Mouse (Mus musculus) ovary, postnatal 14 days (tissue): ENCODE data around the gene Tmem207.
"Not testable (repeated sequence)": the region's sequence is repeated elsewhere in the genome, so short reads cannot be mapped to it uniquely, and the experiment has no call there.

Experiments used
- DNase-seq: peaks from one replicate; pipeline ENCODE4 v3.0.0; 2022; ENCODE audit warnings: low spot score

The Tmem207 gene

DNA sequence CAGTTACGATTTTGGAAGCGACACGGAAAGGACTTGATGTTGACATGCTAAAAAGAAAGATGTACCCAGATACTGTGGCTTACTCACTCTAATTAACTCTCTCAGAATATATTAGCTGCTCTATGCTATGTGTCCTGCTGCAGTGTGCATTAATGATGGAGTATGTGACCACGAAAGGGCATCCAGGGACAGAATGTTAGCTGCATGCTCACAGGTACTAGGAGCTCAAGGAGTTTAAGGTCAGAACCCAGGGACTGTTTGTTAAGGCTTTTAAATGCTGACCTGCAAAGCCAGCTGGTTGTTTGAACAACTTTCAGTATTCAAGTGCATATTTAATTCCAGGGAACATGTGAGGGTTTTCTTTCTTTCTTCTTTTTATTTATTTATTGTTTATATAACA lies at the start of gene Tmem207:
Gene Tmem207, minus strand, starts transcription at position 101 of the 400 bp plus-strand sequence.
- no peak for DNase-seq

GRCm38 (mm10) chr16:26574173-26574572 lies 47.6 kb upstream of the Tmem207 start:
- DNase-seq: no peak

DNA sequence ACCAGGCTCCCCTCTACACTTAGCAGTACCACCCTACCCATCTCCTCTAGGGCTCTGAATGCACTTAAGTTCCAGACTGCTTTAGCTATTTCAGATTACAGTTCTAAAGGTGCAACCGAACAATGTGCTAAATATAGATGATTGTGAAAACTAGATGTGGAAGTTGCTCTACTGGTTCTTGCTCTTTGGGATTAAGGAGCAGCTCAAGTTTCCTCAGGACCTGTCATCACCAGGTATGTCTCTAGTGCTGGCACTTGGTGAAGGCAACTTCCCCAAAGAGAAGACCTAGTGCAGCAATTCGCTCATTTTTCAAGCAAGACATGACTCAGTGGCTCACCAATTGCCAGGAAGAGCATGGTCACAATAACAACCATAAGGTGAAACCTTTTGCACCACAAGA lies 45.3 kb upstream of the Tmem207 start:
- DNase-seq: no peak

- no peak for DNase-seq
Observed at GRCm38 (mm10) chr16:26569387-26569978, 42.9 kb upstream of the Tmem207 start.

DNA sequence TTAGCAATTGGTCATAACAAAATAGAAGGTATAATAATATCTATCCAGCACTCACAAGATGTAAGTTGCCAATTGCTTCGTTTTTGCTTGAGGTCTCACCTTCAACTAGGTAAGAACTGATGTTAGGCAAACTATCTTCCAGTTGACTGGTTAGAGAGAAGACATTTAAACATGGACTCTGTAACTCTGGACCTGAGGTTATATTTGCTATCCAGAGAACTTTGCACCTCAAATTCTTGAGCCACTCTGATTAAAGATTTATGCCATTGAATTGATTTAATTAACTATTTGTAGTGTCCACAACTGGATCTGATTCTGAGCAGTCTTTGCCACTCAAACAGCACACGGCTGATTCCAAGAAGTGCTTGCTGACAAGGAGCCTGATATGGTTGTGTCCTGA lies 36.2 kb upstream of the Tmem207 start:
- DNase-seq: no peak

DNA sequence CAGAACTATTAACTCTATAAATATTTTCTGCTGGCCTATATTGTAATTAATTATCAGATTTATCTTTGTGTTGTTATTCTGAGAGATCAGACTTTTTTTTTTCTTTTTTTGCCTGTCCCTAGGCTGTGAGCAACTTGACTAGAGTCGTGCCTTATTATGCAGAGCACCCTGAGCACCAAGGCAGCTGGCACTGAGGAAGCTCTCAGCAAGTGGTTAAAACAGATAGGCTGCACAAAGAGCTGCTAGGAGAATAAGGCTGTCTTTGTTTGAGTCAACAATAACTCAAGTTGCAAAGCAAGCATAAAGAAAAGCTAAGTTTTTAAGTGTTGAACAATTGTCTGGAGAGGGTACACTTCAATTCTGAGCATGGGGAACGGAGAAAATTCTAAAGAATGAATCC lies 35.2 kb upstream of the Tmem207 start:
- DNase-seq: no peak

DNA sequence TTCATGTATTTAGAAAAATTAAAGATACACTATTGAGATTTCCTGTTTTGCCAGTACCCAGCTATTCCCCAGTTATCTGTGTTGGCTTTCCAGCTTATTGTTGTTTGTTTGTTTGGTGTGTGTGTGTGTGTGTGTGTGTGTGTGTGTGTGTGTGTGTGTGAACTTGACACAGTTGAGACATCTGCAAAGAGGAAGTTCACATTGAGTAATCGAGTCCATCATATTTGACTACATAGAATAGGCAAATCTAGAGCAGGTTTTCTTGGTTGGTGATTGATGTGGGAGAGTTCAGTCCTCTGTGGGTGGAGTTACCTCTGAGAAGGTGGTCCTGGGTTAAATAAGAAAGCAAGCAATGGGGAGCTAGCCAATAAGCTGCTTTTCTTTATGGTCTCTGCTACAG lies 32.2 kb upstream of the Tmem207 start:
- DNase-seq: no peak

GRCm38 (mm10) chr16:26552234-26552633 lies 25.7 kb upstream of the Tmem207 start:
- no peak for DNase-seq

- no peak for DNase-seq
Observed at GRCm38 (mm10) chr16:26549221-26549620, 22.7 kb upstream of the Tmem207 start.

- DNase-seq: no peak
Observed at GRCm38 (mm10) chr16:26546879-26547206, 20.3 kb upstream of the Tmem207 start.

DNA sequence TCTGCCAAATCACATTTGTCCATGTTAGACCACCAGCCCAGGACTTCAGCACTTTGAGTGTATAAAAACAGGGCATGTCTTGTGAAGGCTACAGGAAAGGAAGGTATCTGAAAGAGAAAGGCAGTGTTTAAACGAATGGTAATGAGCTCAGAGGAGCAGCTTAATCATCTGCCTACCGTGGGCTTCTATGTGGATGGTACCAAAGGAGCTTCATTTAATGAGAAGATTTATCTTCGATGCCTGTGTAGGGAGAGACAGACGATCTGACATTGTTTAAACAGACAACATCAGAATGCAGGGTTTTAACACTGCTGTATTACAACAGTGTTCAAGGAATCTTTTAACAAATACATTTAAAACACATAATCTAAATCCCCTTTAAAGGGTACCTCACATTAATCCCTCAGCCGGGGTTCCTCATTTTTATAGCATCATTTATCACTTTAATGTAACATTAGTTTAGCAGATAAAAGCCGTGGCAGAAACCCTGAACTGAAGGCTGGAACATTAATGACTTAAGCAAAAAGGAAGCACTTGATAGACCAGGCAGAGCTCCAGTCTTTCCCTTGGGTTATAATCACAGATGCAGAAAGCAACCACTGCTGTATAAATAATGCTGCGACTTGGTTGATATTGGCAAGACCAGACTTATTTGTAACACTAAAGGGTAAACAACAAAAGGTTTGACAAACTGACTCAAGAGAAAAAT lies 19.8 kb upstream of the Tmem207 start:
- DNase-seq: no peak

DNA sequence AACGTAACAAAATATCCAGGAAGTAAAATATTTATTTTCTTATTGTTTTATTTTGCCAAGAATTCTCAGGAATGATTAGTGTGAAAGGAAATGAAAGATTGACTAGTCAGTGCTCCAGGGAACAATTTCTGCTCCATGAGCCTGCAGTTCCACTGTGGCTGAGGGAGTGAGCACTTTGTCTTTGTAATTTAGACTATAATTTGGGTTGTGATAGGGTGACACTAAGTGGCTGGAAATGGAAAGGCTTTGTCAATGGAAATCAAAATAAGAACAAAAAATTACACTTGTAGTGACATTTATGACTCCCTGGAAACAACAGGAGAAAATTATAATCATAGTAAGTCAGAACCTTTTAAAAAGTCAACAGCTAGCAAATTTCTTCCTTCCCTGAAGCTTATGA lies 5.7 kb upstream of the Tmem207 start:
- DNase-seq: no peak

DNA sequence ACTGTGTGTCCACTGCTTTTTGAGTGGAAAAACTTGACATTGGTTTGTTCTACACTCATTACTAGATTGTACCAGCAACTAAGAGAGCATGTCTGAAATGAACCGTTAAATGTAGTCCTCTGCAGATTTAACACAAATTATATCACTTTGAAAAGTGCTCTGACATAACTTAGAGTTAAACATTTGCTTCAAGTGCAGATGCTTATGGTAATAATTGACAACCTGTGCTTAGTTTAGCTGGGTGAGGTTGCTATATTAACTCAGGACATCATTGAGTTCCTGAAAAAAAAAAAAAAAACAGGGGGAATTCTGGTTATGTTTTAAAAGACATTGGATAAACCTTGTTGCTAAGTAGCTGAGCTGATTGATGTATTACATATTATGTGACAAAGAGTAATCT lies 3.9 kb upstream of the Tmem207 start:
- DNase-seq: no peak

DNA sequence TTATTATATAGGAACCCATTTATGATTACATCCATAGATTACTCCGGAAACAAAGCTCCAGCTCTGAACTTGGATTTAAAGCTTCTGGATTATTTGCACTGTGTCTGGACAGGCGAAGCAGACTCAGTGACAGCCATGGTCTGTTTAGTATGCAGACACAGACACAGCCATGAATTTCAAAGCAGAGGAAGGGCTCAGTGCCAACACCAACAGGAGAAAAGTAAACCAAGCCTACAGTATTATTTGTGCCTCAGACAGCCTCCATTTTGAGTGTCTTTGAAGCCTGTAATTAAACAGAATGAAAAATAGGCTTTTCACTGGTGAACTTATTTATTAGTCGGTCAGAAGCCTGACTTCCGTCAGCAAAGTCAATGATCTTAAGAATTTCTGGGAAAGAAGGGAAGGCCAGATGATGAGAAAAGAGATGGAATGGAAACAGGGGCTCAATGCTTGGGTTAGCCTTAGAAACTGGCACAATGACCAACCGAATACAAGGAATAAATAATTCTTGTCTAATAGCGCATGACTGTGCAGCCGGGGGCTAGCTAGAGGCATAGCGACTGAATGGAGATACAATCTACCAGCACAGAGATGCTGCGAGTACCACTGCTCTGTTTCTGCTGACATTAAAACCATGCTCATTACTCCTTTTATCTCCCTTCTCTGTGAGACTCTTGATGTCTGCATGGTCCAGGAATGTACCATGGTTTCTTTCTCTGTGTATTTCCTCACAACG lies 1.5 kb upstream of the Tmem207 start:
- DNase-seq: no peak

DNA sequence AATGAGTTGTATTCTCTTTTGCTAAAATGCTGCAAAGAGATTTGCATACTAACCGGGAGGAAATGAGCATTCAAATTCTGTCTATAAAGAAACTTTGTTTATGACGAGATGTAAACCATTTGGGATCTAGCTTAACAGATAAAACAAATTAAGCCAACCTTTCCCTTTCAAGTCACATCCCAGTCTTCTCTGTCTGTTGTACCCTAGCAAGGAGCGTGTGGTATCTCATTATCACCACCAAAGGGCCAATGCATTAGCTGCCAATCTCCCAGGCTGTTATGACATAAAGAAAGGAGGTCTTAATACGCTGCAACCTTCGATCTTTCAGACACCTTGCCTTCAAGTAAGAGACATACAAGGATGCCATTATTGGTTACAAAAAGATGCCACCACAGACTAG lies 737 bp downstream of the Tmem207 start:
- no peak for DNase-seq

GRCm38 (mm10) chr16:26519596-26519995 lies 7.0 kb downstream of the Tmem207 start:
- peak; percentile 5 for DNase-seq

DNA sequence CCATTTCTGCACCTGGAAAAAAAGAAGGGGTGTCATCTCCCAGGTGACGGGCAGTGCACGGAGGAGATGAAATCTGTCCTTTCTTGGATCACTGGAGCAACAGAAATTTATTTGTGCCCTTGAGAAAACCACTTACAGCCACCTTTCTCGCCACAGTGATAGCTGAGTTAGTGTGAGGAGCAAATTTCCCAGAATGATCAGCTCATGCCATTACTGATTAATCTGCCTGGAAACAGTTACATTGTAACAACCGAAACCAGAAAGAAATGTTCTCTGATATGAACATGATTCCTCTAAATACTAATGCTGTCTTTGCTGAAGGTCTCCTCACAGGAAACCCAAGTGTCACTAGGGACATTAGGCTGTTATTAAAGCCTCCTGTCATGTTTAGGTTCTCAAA lies 21.6 kb downstream of the Tmem207 start:
- DNase-seq: no peak

DNA sequence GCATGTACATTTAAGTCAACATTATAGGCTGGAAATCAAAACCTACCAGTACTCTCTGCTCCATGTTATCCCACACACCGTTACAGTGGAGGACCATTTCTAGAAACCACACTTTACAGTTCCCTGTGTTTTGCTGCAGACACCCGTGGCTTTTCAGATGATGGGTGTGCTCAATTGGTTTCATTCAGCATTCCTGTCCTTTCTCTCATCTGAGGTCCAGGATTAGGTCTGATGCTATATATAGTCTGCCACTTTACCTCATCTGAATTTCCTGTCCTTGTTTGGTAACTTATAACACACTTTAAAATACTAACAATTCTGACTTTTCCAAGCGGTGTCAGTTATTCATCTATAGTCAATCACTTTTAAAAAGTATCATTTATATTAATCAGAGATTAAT lies 25.8 kb downstream of the Tmem207 start:
- no peak for DNase-seq

DNA sequence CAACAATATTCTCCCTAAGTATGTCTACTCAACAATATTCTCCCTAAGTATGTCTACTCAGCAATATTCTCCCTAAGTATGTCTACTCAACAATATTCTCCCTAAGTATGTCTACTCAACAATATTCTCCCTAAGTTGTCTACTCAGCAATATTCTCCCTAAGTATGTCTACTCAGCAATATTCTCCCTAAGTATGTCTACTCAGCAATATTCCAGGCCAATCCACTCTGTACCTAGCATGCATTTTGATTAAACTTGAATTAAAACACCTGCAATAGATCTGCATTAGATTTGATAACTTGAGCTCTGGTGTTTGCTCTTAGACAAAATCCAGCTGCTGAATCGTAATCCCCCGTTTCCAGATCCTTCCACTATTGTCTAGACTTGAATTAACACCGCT lies 26.9 kb downstream of the Tmem207 start:
- not testable (repeated sequence) for DNase-seq

GRCm38 (mm10) chr16:26495721-26496120 lies 30.8 kb downstream of the Tmem207 start:
- no peak for DNase-seq

DNA sequence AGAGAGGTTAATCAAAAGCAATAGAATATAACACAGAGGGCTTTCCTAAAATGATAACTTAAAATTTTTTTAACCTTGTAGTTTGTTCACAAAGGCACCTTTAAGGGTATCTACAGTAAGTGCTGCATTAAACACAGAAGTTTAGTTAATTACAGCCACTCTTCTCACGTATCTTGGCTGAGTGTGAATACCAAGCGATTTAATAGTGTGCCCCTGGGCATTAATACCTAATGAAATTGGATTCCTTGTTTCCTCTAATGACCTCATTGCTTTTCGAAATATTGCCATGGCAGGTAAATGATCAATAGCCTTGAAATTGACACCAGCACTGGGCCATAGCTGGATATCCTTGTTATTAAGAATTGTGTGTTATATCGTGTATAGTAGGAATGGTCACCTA lies 55.3 kb downstream of the Tmem207 start:
- no peak for DNase-seq

GRCm38 (mm10) chr16:26466535-26466934 lies 60.0 kb downstream of the Tmem207 start:
- DNase-seq: no peak

DNA sequence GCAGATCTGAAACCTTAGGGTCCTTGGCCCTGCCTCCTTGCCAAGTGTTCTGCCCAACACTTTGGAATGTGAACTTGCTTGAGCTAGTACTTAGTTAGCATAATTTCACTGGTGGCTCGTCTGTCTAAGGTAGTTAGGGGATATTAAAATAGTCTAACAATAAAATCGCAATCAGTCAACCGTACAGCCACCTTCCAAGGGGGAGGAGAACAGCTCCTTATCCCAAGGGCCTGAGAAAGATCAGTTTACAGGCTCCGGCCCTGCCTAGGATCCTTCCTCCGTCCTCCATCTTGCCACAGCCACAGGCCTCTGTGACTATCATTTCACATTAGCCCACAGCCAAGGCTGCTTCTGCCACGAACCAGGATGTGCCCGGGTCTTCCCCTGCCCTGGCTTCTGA lies 63.7 kb downstream of the Tmem207 start, which contains the start of gene Cldn16:
Gene Cldn16, plus strand, starts transcription at position 301 of the 400 bp plus-strand sequence.
- no peak for DNase-seq
